Mouse (Mus musculus): ENCODE data around the gene AI464131. TPM values are rescaled to one million over a fixed set of nuclear protein-coding genes. Genes with fewer than 3 reads are reported as not detected.

The AI464131 gene
- polyA plus RNA-seq, 1 experiment from 2014 or later = 9.0 TPM

DNA sequence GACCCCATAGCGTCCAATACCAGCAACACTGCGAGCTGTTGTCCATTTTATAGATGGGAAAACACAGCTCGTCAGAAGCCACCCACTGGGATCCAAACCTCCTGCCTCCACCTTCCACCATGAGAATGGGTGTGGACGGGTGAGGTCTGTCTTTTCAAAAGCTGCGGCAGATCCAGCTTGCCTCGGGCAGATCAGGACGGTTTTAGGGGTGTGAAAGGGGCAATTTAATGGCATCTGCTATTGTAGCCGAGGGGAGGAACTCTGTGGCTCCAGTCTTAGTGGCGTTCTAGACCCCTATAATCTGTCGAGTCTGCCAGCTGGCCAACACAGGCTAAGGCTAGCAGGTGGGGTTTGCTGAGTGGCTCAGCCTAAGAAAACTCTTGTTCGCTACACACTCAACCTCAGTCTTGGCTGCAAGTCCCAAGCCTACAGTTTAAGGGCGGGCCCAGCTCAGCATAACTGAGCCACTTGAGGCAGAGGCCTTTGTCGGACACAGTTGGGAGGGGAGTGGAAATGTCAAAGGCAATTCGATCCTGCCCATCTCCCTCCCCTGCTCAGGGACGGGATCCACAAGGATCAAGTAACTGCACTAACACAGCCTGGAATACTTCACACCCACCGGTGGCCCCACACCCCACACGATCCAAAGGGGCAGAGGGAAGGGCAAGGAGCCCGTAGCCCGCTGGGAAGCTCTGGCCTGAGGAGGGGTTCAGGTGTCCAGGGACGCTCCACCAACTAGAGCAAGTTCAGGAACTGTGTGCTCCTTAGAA lies 520 bp downstream of the AI464131 start:
- Histone ChIP-seq H3K27ac (peak overlapping the region; percentile 79), H3K36me3 (no peaks in the 10 kb centered on the region), H3K27me3 (peaks cover 53% of the 10 kb centered on the region), H3K4me2 (peak overlapping the region; percentile 70), H3K4me3 (replicated peaks) (peak overlapping the region; percentile 46), H3K9ac (peak overlapping the region; percentile 27), H3K4me1 (peaks cover 63% of the 10 kb centered on the region), H3K9me3 (replicated peaks) (no peaks in the 10 kb centered on the region)
- WGBS = 8% methylated on average over 20 of the region's 20 CpGs
- ATAC-seq (replicated peaks; ENCODE audit: low FRiP score) = peak; percentile 76

DNA sequence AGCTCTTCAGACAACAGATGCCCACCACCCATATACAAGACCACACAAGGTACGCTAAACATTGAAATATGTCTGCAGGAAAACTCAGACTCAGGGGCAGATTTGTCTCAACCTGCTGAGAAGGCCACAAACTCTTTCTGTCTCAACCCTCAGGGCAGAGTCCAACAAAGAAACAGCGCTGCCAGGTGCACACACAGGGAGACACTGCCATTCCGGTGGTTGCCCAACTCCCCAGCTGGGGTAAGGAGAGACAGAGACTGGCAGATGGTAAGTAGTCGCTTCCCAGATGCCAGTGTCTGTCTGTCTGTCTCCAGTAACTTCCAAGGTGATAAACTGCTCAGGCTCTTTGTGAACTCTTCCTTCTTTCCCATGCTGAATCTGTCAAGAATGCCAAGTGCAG lies 2.1 kb downstream of the AI464131 start:
- peaks cover 68% of the 10 kb centered on the region for H3K27me3 ChIP-seq
- no peak for ATAC-seq (replicated peaks; ENCODE audit: low FRiP score)

GRCm38 (mm10) chr4:41499619-41500018 lies 3.3 kb downstream of the AI464131 start:
- no peak overlapping the region for H3K4me3 ChIP-seq (replicated peaks)
- H3K9me3 ChIP-seq (replicated peaks) = no peaks in the 10 kb centered on the region
- H3K27ac ChIP-seq = no peak overlapping the region
- WGBS = 57% methylated on average over 8 of the region's 8 CpGs
- H3K27me3 ChIP-seq = peaks cover 70% of the 10 kb centered on the region
- no peak overlapping the region for H3K4me2 ChIP-seq
- no peak overlapping the region for H3K9ac ChIP-seq
- H3K4me1 ChIP-seq = peaks cover 52% of the 10 kb centered on the region
- H3K36me3 ChIP-seq = no peaks in the 10 kb centered on the region; the same call in 1 of the 2 replicates
- ATAC-seq (replicated peaks; ENCODE audit: low FRiP score) = no peak

More for the DNA sequence above, 2.1 kb downstream of the AI464131 start:
- H3K36me3 ChIP-seq = no peaks in the 10 kb centered on the region; the same call in 1 of the 2 replicates
- no peaks in the 10 kb centered on the region for H3K9me3 ChIP-seq (replicated peaks)
- 77% methylated on average over 4 of the region's 4 CpGs for WGBS
- H3K4me3 ChIP-seq (replicated peaks) = no peak overlapping the region
- peaks cover 52% of the 10 kb centered on the region for H3K4me1 ChIP-seq
- no peak overlapping the region for H3K4me2 ChIP-seq
- H3K27ac ChIP-seq = no peak overlapping the region
- H3K9ac ChIP-seq = no peak overlapping the region

DNA sequence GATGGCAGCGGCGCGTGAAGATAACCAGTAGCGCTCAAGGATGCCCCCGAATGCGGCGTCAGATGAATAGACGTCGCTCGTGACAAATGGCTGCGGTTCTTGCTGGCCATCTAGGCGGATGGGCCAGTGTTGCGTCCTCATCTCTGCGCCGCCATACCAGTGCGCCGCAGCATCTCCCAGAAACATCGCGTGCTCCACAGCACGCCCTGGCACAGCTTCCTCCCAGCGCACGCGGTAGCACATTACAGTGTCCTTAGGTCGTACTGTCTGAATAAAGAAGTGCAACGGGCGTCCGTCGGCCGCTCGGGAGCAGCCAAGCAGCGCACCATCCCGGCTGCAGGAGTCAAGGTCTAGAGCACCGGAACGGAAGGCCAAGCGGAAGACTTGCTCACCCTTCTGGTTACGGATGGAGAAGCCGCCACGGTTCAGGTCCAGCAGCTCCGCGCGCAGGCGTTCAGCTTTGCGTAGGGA lies 3.9 kb downstream of the AI464131 start:
- Histone ChIP-seq H3K9me3 (replicated peaks) (no peaks in the 10 kb centered on the region), H3K4me1 (peaks cover 56% of the 10 kb centered on the region), H3K27me3 (peaks cover 70% of the 10 kb centered on the region), H3K27ac (no peak overlapping the region), H3K4me2 (peak overlapping the region; percentile 56), H3K9ac (no peak overlapping the region), H3K4me3 (replicated peaks) (peak overlapping the region; percentile 21), H3K36me3 (no peaks in the 10 kb centered on the region; the same call in 1 of the 2 replicates)
- WGBS = 4% methylated on average over 43 of the region's 43 CpGs
- ATAC-seq (replicated peaks; ENCODE audit: low FRiP score) = 0 out of 2 replicates have a peak, but pooled peaks have one; percentile 5

GRCm38 (mm10) chr4:41497995-41498845 lies 4.7 kb downstream of the AI464131 start:
- H3K36me3 ChIP-seq = no peaks in the 10 kb centered on the region; the same call in 1 of the 2 replicates
- peak overlapping the region; percentile 56 for H3K4me2 ChIP-seq
- H3K9ac ChIP-seq = no peak overlapping the region
- H3K27me3 ChIP-seq = peaks cover 70% of the 10 kb centered on the region
- WGBS = 11% methylated on average over 72 of the region's 72 CpGs
- H3K4me1 ChIP-seq = peaks cover 55% of the 10 kb centered on the region
- H3K4me3 ChIP-seq (replicated peaks) = peak overlapping the region; percentile 21
- H3K9me3 ChIP-seq (replicated peaks) = no peaks in the 10 kb centered on the region
- no peak overlapping the region for H3K27ac ChIP-seq
- ATAC-seq (replicated peaks; ENCODE audit: low FRiP score) = no peak

DNA sequence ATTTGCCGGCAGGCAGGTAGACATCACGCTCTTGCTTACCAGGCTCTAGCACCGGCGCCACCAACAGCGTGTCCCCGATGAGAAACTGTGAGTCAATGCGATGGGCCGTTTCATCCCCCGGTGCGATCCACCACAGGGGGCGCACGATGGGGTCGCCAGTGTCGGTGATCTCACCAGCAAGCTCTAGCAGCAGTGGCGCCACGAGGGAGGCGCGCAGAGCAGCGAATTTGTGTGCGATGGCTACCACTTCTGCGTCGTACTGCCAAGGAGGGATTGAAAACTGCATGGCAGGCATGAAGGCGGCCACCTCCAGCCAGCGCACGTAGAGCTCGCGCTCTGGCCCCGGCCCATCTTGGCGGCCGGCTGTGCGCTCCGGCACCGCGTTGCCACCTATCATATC lies 5.3 kb downstream of the AI464131 start:
- Histone ChIP-seq H3K4me3 (replicated peaks) (peak overlapping the region; percentile 21), H3K9me3 (replicated peaks) (no peaks in the 10 kb centered on the region), H3K27ac (no peak overlapping the region), H3K27me3 (peaks cover 69% of the 10 kb centered on the region), H3K9ac (no peak overlapping the region), H3K36me3 (no peaks in the 10 kb centered on the region; the same call in 1 of the 2 replicates), H3K4me2 (peak overlapping the region; percentile 56), H3K4me1 (peaks cover 49% of the 10 kb centered on the region)
- no peak for ATAC-seq (replicated peaks; ENCODE audit: low FRiP score)
- 6% methylated on average over 34 of the region's 34 CpGs for WGBS

DNA sequence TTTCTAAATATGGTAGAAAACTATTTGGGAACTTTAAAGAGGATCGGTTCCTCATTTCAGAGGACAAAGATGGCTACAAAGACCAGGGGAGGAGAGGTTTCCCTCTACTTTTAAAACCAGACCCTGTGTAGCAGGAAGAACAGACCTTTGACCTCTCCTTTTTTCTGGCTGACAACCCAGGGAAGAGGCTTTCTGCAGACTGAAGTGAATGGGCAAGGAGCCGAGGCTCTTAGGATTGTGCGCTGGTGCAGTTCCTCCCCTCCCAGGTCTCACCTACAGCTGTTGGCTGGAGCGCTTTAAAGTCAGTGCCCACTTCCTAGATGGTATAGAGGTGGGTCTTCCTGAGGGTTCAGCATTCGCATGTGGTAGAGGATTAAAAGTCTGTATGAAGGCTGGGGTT lies 5.8 kb downstream of the AI464131 start:
- Histone ChIP-seq H3K9me3 (replicated peaks) (no peaks in the 10 kb centered on the region), H3K27ac (no peak overlapping the region), H3K4me2 (no peak overlapping the region; the same call in 1 of the 2 replicates), H3K36me3 (no peaks in the 10 kb centered on the region; the same call in 1 of the 2 replicates), H3K27me3 (peaks cover 64% of the 10 kb centered on the region), H3K9ac (no peak overlapping the region), H3K4me3 (replicated peaks) (no peak overlapping the region), H3K4me1 (peaks cover 43% of the 10 kb centered on the region)
- no peak for ATAC-seq (replicated peaks; ENCODE audit: low FRiP score)
- 52% methylated on average over 5 of the region's 5 CpGs for WGBS

DNA sequence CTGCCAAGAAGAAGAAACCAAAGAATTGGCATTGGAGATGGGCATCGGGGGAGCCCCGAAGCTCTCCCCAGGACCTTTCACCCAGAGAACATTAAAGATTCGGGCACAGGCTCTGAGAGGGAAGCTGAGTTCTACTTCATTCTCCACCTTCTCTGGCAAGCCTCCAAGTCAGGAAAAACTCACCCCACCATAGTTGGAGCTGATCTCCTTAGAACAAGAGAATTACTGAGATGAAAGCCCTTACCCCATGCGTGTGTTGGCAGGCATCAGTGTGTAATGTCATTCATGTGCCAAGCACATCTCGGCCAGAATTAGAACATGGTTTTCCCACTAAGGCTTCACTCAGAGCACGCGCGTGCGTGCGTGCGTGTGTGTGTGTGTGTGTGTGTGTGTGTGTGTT lies 7.0 kb downstream of the AI464131 start:
- Histone ChIP-seq H3K4me1 (peaks cover 35% of the 10 kb centered on the region), H3K27ac (no peak overlapping the region), H3K4me2 (no peak overlapping the region), H3K9ac (no peak overlapping the region), H3K36me3 (no peaks in the 10 kb centered on the region; the same call in 1 of the 2 replicates), H3K9me3 (replicated peaks) (no peaks in the 10 kb centered on the region), H3K27me3 (peaks cover 52% of the 10 kb centered on the region), H3K4me3 (replicated peaks) (no peak overlapping the region)
- 81% methylated on average over 11 of the region's 11 CpGs for WGBS
- ATAC-seq (replicated peaks; ENCODE audit: low FRiP score) = no peak

GRCm38 (mm10) chr4:41495076-41495475 lies 7.8 kb downstream of the AI464131 start:
- Histone ChIP-seq H3K36me3 (no peaks in the 10 kb centered on the region; the same call in 1 of the 2 replicates), H3K9ac (no peak overlapping the region), H3K27me3 (peaks cover 44% of the 10 kb centered on the region), H3K27ac (no peak overlapping the region), H3K4me2 (no peak overlapping the region), H3K4me1 (peaks cover 35% of the 10 kb centered on the region), H3K4me3 (replicated peaks) (no peak overlapping the region), H3K9me3 (replicated peaks) (no peaks in the 10 kb centered on the region)
- no peak for ATAC-seq (replicated peaks; ENCODE audit: low FRiP score)
- WGBS = 80% methylated on average over 4 of the region's 4 CpGs

GRCm38 (mm10) chr4:41494378-41494777 lies 8.5 kb downstream of the AI464131 start:
- ATAC-seq (replicated peaks; ENCODE audit: low FRiP score) = peak; percentile 44
- Histone ChIP-seq H3K27me3 (peaks cover 37% of the 10 kb centered on the region), H3K9ac (no peak overlapping the region), H3K27ac (peak overlapping the region; percentile 60), H3K4me1 (peaks cover 30% of the 10 kb centered on the region), H3K4me2 (no peak overlapping the region), H3K4me3 (replicated peaks) (no peak overlapping the region), H3K36me3 (no peaks in the 10 kb centered on the region; the same call in 1 of the 2 replicates), H3K9me3 (replicated peaks) (no peaks in the 10 kb centered on the region)
- 44% methylated on average over 3 of the region's 3 CpGs for WGBS

GRCm38 (mm10) chr4:41493464-41494116 lies 9.3 kb downstream of the AI464131 start:
- no peak overlapping the region for H3K4me2 ChIP-seq
- peak overlapping the region; percentile 60 for H3K27ac ChIP-seq
- no peak overlapping the region for H3K4me3 ChIP-seq (replicated peaks)
- no peak for ATAC-seq (replicated peaks; ENCODE audit: low FRiP score)
- 64% methylated on average over 3 of the region's 3 CpGs for WGBS
- peaks cover 22% of the 10 kb centered on the region for H3K4me1 ChIP-seq
- H3K9me3 ChIP-seq (replicated peaks) = no peaks in the 10 kb centered on the region
- peaks cover 29% of the 10 kb centered on the region for H3K27me3 ChIP-seq
- H3K9ac ChIP-seq = no peak overlapping the region
- H3K36me3 ChIP-seq = no peaks in the 10 kb centered on the region; the same call in 1 of the 2 replicates
